Mouse (Mus musculus) CH12.LX (cell line): ENCODE measurements around the gene Uox. TPM values are rescaled to one million over a fixed set of nuclear protein-coding genes. Genes with fewer than 3 reads are reported as not detected.

Source experiments
- DNase-seq: peaks from one replicate; pipeline ENCODE4 v3.0.0-alpha.2; 2013; ENCODE audit errors: extremely low read depth
- H3K27ac ChIP-seq: 2 replicates; pipeline ENCODE4 v1.5.1; 2012; ENCODE audit warnings: low read depth, mild to moderate bottlenecking, control low read depth, moderate library complexity; ENCODE audit not compliant: insufficient read depth
- H3K27me3 ChIP-seq: replicated peaks from 2 replicates; pipeline ENCODE3; 2012; ENCODE audit warnings: inconsistent platforms
- H3K36me3 ChIP-seq, 2 experiments: replicated peaks in 1 of 2; 2 replicates each; pipeline versions ENCODE3 to v1.6.1; 2012; ENCODE audit warnings: inconsistent platforms in 1 of 2, low read length in 1 of 2, mild to moderate bottlenecking in 1 of 2, mixed read lengths in 1 of 2, moderate library complexity in 1 of 2; ENCODE audit not compliant: control insufficient read depth in 1 of 2, insufficient read depth in 1 of 2
- H3K4me1 ChIP-seq, 2 experiments: 2 replicates each; pipeline ENCODE4 v1.6.1; 2012; ENCODE audit warnings: inconsistent platforms in 1 of 2, moderate library complexity in 1 of 2; ENCODE audit not compliant: insufficient read depth in 2 of 2, control insufficient read depth in 1 of 2
- H3K4me2 ChIP-seq: 2 replicates; pipeline ENCODE4 v1.6.1; 2012; ENCODE audit warnings: low read depth, mild to moderate bottlenecking, control low read depth; ENCODE audit not compliant: poor library complexity, insufficient read depth, severe bottlenecking
- H3K4me3 ChIP-seq, 3 experiments: fragments of 150-350 bp in 1 of 3; sonication (generic) in 1 of 3; replicated peaks in 1 of 3; 2 replicates each; pipeline versions ENCODE3 to v1.5.1; 2011 to 2012; ENCODE audit warnings: low read depth in 2 of 3, low read length in 2 of 3, mild to moderate bottlenecking in 2 of 3, moderate library complexity in 2 of 3, control low read depth in 1 of 3, improper control_type of control experiment in 1 of 3, inconsistent platforms in 1 of 3, mixed read lengths in 1 of 3; ENCODE audit not compliant: poor library complexity in 1 of 3
- H3K79me2 ChIP-seq: replicated peaks from 2 replicates; pipeline ENCODE4 v1.6.1; 2012; ENCODE audit warnings: mild to moderate bottlenecking, moderate library complexity; ENCODE audit not compliant: control insufficient read depth, poor library complexity, insufficient read depth, severe bottlenecking; ENCODE audit errors: extremely low read depth
- H3K9ac ChIP-seq: 2 replicates; pipeline ENCODE4 v1.6.1; 2012; ENCODE audit warnings: low read depth, mild to moderate bottlenecking, control low read depth, moderate library complexity; ENCODE audit not compliant: insufficient read depth
- H3K9me3 ChIP-seq: replicated peaks from 2 replicates; pipeline ENCODE3; 2012; ENCODE audit warnings: low read length, inconsistent platforms, mixed read lengths
- BHLHE40 ChIP-seq: IDR thresholded peaks from 2 replicates; pipeline ENCODE4 v1.6.1; 2011; ENCODE audit warnings: mild to moderate bottlenecking, low read depth, low read length, improper control_type of control experiment
- CTCF ChIP-seq, 2 experiments: IDR thresholded peaks in 1 of 2; conservative IDR thresholded peaks in 1 of 2; 2 replicates each; pipeline ENCODE4 v1.5.1; 2011 to 2012; ENCODE audit warnings: low read depth in 2 of 2, low read length in 2 of 2, improper control_type of control experiment in 1 of 2, inconsistent platforms in 1 of 2, mild to moderate bottlenecking in 1 of 2, moderate library complexity in 1 of 2
- EP300 ChIP-seq: IDR thresholded peaks from 2 replicates; pipeline ENCODE4 v1.6.1; 2011; ENCODE audit warnings: low read length, improper control_type of control experiment
- ETS1 ChIP-seq: conservative IDR thresholded peaks from 2 replicates; pipeline ENCODE4 v1.6.1; 2012; ENCODE audit warnings: low read depth, mild to moderate bottlenecking, inconsistent platforms, low read length, improper control_type of control experiment, moderate library complexity
- GABPA ChIP-seq: IDR thresholded peaks from 2 replicates; pipeline ENCODE4 v1.6.1; 2012; ENCODE audit warnings: low read depth, low read length, improper control_type of control experiment, inconsistent platforms; ENCODE audit not compliant: insufficient replicate concordance
- HCFC1 ChIP-seq: IDR thresholded peaks from 2 replicates; pipeline ENCODE4 v1.6.1; 2012; ENCODE audit warnings: low read depth, mild to moderate bottlenecking, inconsistent platforms, low read length, improper control_type of control experiment
- IRF4 ChIP-seq: IDR thresholded peaks from 2 replicates; pipeline ENCODE4 v1.6.1; 2014; ENCODE audit warnings: low read depth, mild to moderate bottlenecking, inconsistent platforms, low read length, improper control_type of control experiment
- JUN ChIP-seq: IDR thresholded peaks from 2 replicates; pipeline ENCODE4 v1.6.1; 2011; ENCODE audit warnings: low read depth, mild to moderate bottlenecking, low read length, improper control_type of control experiment, moderate library complexity; ENCODE audit not compliant: insufficient read depth
- JUND ChIP-seq: conservative IDR thresholded peaks from 2 replicates; pipeline ENCODE4 v1.6.1; 2011; ENCODE audit warnings: low read depth, low read length, improper control_type of control experiment
- KAT2A ChIP-seq: IDR thresholded peaks from 2 replicates; pipeline ENCODE4 v1.6.1; 2012; ENCODE audit warnings: low read length, improper control_type of control experiment, inconsistent platforms; ENCODE audit not compliant: insufficient replicate concordance
- MAX ChIP-seq: IDR thresholded peaks from 2 replicates; pipeline ENCODE4 v1.6.1; 2011; ENCODE audit warnings: low read length, improper control_type of control experiment
- MAZ ChIP-seq: IDR thresholded peaks from 2 replicates; pipeline ENCODE4 v1.6.1; 2012; ENCODE audit warnings: low read depth, mild to moderate bottlenecking, inconsistent platforms, low read length, improper control_type of control experiment, moderate library complexity
- MEF2A ChIP-seq: IDR thresholded peaks from 2 replicates; pipeline ENCODE4 v1.6.1; 2014; ENCODE audit warnings: low read depth, mild to moderate bottlenecking, inconsistent platforms, low read length, improper control_type of control experiment, borderline replicate concordance
- MXI1 ChIP-seq: IDR thresholded peaks from 2 replicates; pipeline ENCODE4 v1.6.1; 2011; ENCODE audit warnings: mild to moderate bottlenecking, low read depth, low read length, improper control_type of control experiment
- MYC ChIP-seq: IDR thresholded peaks from 2 replicates; pipeline ENCODE4 v1.6.1; 2011; ENCODE audit warnings: low read depth, mild to moderate bottlenecking, improper control_type of control experiment, low read length
- NELFE ChIP-seq: IDR thresholded peaks from 2 replicates; pipeline ENCODE4 v1.6.1; 2011; ENCODE audit warnings: low read depth, low read length, improper control_type of control experiment
- NRF1 ChIP-seq: IDR thresholded peaks from 2 replicates; pipeline ENCODE4 v1.6.1; 2014; ENCODE audit warnings: low read depth, mild to moderate bottlenecking, inconsistent platforms, low read length, improper control_type of control experiment, moderate library complexity
- PAX5 ChIP-seq: IDR thresholded peaks from 2 replicates; pipeline ENCODE4 v1.6.1; 2012; ENCODE audit warnings: low read length, inconsistent platforms, mixed read lengths
- POLR2A ChIP-seq: IDR thresholded peaks from 2 replicates; pipeline ENCODE4 v1.6.1; 2011; ENCODE audit warnings: low read depth, mild to moderate bottlenecking, improper control_type of control experiment, low read length
- POLR2AphosphoS2 ChIP-seq: IDR thresholded peaks from 2 replicates; pipeline ENCODE4 v1.6.1; 2011; ENCODE audit warnings: low read depth, low read length, improper control_type of control experiment
- RAD21 ChIP-seq: IDR thresholded peaks from 2 replicates; pipeline ENCODE4 v1.6.1; 2011; ENCODE audit warnings: low read depth, mild to moderate bottlenecking, low read length, improper control_type of control experiment, moderate library complexity
- RCOR1 ChIP-seq: conservative IDR thresholded peaks from 2 replicates; pipeline ENCODE4 v1.6.1; 2012; ENCODE audit warnings: low read depth, mild to moderate bottlenecking, inconsistent platforms, low read length, improper control_type of control experiment
- SIN3A ChIP-seq: IDR thresholded peaks from 2 replicates; pipeline ENCODE4 v1.6.1; 2012; ENCODE audit warnings: low read length, improper control_type of control experiment, inconsistent platforms
- SMC3 ChIP-seq: IDR thresholded peaks from 2 replicates; pipeline ENCODE4 v1.6.1; 2011; ENCODE audit warnings: low read depth, low read length, improper control_type of control experiment
- TBP ChIP-seq: conservative IDR thresholded peaks from 2 replicates; pipeline ENCODE4 v1.6.1; 2011; ENCODE audit warnings: low read depth, low read length, improper control_type of control experiment
- USF1 ChIP-seq: IDR thresholded peaks from 2 replicates; pipeline ENCODE4 v1.6.1; 2014; ENCODE audit warnings: low read depth, mild to moderate bottlenecking, inconsistent platforms, low read length, improper control_type of control experiment
- USF2 ChIP-seq: conservative IDR thresholded peaks from 2 replicates; pipeline ENCODE4 v1.6.1; 2011; ENCODE audit warnings: low read depth, low read length, improper control_type of control experiment
- ZKSCAN1 ChIP-seq: IDR thresholded peaks from 2 replicates; pipeline ENCODE4 v1.6.1; 2012; ENCODE audit warnings: low read depth, inconsistent platforms, low read length, improper control_type of control experiment, borderline replicate concordance
- ZMIZ1 ChIP-seq: IDR thresholded peaks from 2 replicates; pipeline ENCODE4 v1.6.1; 2012; ENCODE audit warnings: low read depth, mild to moderate bottlenecking, inconsistent platforms, low read length, improper control_type of control experiment
- dilution Hi-C: fragments of 300-500 bp; cut with MboI; formaldehyde crosslinking; loops from 2 replicates; pipeline ENCODE4 v1.14.3; 2020; ENCODE audit warnings: low sequenced_read_pairs; ENCODE audit not compliant: extremely low pct_unique_long_range_greater_than_20kb, extremely low pct_ligation_motif_present
- in situ Hi-C: fragments of 300-500 bp; cut with MboI; formaldehyde crosslinking; loops from 3 replicates; pipeline ENCODE4 v1.14.3; 2019; ENCODE audit warnings: low sequenced_read_pairs, low pct_ligation_motif_present, low pct_unique_long_range_greater_than_20kb, mixed read lengths
- polyA plus RNA-seq: library from polyadenylated mRNA; unstranded; fragments of >175 nt; gene quantifications from 2 replicates; pipeline ENCODE4 v1.2.1, GENCODE M21; 2012; ENCODE audit warnings: low read depth; ENCODE audit not compliant: insufficient read length
- total RNA-seq, 2 experiments: library from RNA; depleted of rRNA; stranded (reverse); fragments of 300-350 nt in 1 of 2; fragments of >200 nt in 1 of 2; gene quantifications; 2 replicates each; pipeline ENCODE4 v1.2.3; 2012 to 2014

The Uox gene
- not detected in 2 replicates for total RNA-seq (2012; rRNA removed)
- total RNA-seq (2014; rRNA removed), result not detected in 2 replicates
- not detected in 2 replicates for polyA plus RNA-seq

- Histone ChIP-seq H3K27ac (no peak within 1 kb of the TSS), H3K9ac (no peak within 1 kb of the TSS), H3K4me3 (no peak within 1 kb of the TSS), H3K27me3 (no peaks in the 10 kb centered on the region), H3K36me3 (no peaks in the 10 kb centered on the region), H3K9me3 (no peaks in the 10 kb centered on the region), H3K4me1 (peaks cover 3 to 14% of the 10 kb centered on the region in 2 experiments; a peak in 2 of 4 replicates), H3K79me2 (no peaks in the 10 kb centered on the region), H3K4me2 (no peak within 1 kb of the TSS)
- in situ Hi-C loops, result no loop called here
- dilution Hi-C loops, result no loop called here
- no peak for DNase-seq
- no peak for TF ChIP-seq MXI1
- TF ChIP-seq SMC3, result no peak
- TF ChIP-seq CTCF (conservative IDR thresholded peaks at IDR 0.05 in 1 of 2, IDR thresholded peaks at IDR 0.05 in 1 of 2; ENCODE audit: low read depth in 2 of 2, low read length in 2 of 2), result no peak
- no peak for TF ChIP-seq NELFE
- TF ChIP-seq RCOR1, result no peak
- TF ChIP-seq BHLHE40, result no peak
- TF ChIP-seq MAX, result no peak
- TF ChIP-seq SIN3A, result no peak
- TF ChIP-seq TBP, result no peak
Measured at GRCm38 (mm10) chr3:146570148-146570782, at the start of gene Uox. Gene Uox (plus strand): TSS chr3:146570426.

GRCm38 (mm10) chr3:146520798-146521651 lies 49.2 kb upstream of the Uox start, which contains the start of gene Rpf1:
Gene Rpf1 (minus strand): TSS chr3:146521429.
- no peaks in the 10 kb centered on the region for H3K27me3 ChIP-seq
- peaks cover 19 to 33% of the 10 kb centered on the region in 2 experiments for H3K36me3 ChIP-seq
- peak; percentile 99 for DNase-seq
- H3K9me3 ChIP-seq, result no peaks in the 10 kb centered on the region
- H3K9ac ChIP-seq, result peak within 1 kb of the TSS; percentile 94
- H3K4me3 ChIP-seq, result peak within 1 kb of the TSS; percentile 75 to 87 (median 78)
- H3K4me1 ChIP-seq, result peaks cover 2 to 17% of the 10 kb centered on the region in 2 experiments
- H3K27ac ChIP-seq, result peak within 1 kb of the TSS; percentile 81
- peaks cover 29% of the 10 kb centered on the region for H3K79me2 ChIP-seq
- H3K4me2 ChIP-seq, result peak within 1 kb of the TSS; percentile 70
- dilution Hi-C loops (no loop called here), in situ Hi-C loops (no loop called here)
- peak; percentile 99 for TF ChIP-seq KAT2A
- peak; percentile 68 for TF ChIP-seq NRF1
- peak; percentile 82; the same call in 1 of the 2 replicates for TF ChIP-seq GABPA
- TF ChIP-seq JUN, result no peak
- peak; percentile 94 for TF ChIP-seq MYC
- TF ChIP-seq HCFC1, result peak; percentile 95
- TF ChIP-seq POLR2A, result peak; percentile 94
- peak; percentile 96 for TF ChIP-seq RCOR1
- no peak for TF ChIP-seq MAZ
- 0 out of 2 replicates have a peak, but pooled peaks have one; percentile 50 for TF ChIP-seq ETS1
- no peak for TF ChIP-seq RAD21
- TF ChIP-seq CTCF (conservative IDR thresholded peaks at IDR 0.05 in 1 of 2, IDR thresholded peaks at IDR 0.05 in 1 of 2; ENCODE audit: low read depth in 2 of 2, low read length in 2 of 2), result no peak
- TF ChIP-seq JUND, result no peak
- TF ChIP-seq NELFE, result peak; percentile 99
- peak; percentile 84 for TF ChIP-seq IRF4
- peak; percentile 94 for TF ChIP-seq POLR2AphosphoS2
- TF ChIP-seq USF2, result no peak
- peak; percentile 74 for TF ChIP-seq MEF2A
- no peak for TF ChIP-seq EP300
- TF ChIP-seq USF1, result no peak
- TF ChIP-seq ZMIZ1, result peak; percentile 97
- peak; percentile 41; the same call in 1 of the 2 replicates for TF ChIP-seq BHLHE40
- TF ChIP-seq MAX, result peak; percentile 85
- peak; percentile 98 for TF ChIP-seq SIN3A
- TF ChIP-seq PAX5, result no peak
- no peak for TF ChIP-seq ZKSCAN1
